In genomic region chr2:20493806-20494205, GRCm38 (mm10) we compare ENCODE assay signal across 24 mouse cellular contexts.
DNase-seq lines count a peak whose midpoint lies in the region; ATAC-seq and TF ChIP-seq lines count a peak whose summit lies in the region.
"Had no signal": no experiment of that assay in that cellular context is flagged by ENCODE, and none has a peak within 500 bp of the region (broad histone marks: within the 10 kb centered on the region; RNA-seq: fewer than 3 reads in every experiment).

No protein-coding gene starts in this region.

- no peak overlapping the region for H3K27ac ChIP-seq in intestine, postnatal 0 days (ENCODE audit: low read depth, low read length)
- no peak overlapping the region for H3K27ac ChIP-seq in forebrain, embryonic 11.5 days (ENCODE audit: low read depth, low read length)
- H3K27ac ChIP-seq: embryonic facial prominence, embryonic 13.5 days; embryonic facial prominence, embryonic 15.5 days; forebrain, embryonic 10.5 days; forebrain, embryonic 13.5 days; forebrain, embryonic 15.5 days had no signal

- H3K27me3 ChIP-seq in intestine, postnatal 0 days (replicated peaks; ENCODE audit: control insufficient read depth, insufficient read depth, low read length): no peaks in the 10 kb centered on the region
- no peaks in the 10 kb centered on the region for H3K27me3 ChIP-seq in forebrain, embryonic 11.5 days (ENCODE audit: control insufficient read depth, insufficient read depth, low read length)
- H3K27me3 ChIP-seq: CH12.LX; embryonic facial prominence, embryonic 13.5 days; embryonic facial prominence, embryonic 15.5 days; forebrain, embryonic 13.5 days; forebrain, embryonic 15.5 days had no signal

- no peak overlapping the region for H3K9ac ChIP-seq in intestine, postnatal 0 days (ENCODE audit: low read depth, low read length)
- no peak overlapping the region for H3K9ac ChIP-seq in forebrain, embryonic 11.5 days (ENCODE audit: low read length)
- H3K9ac ChIP-seq: embryonic facial prominence, embryonic 13.5 days; embryonic facial prominence, embryonic 15.5 days; forebrain, embryonic 13.5 days; forebrain, embryonic 15.5 days; forebrain, postnatal 0 days had no signal

- H3K9me3 ChIP-seq in intestine, postnatal 0 days (ENCODE audit: control insufficient read depth): no peaks in the 10 kb centered on the region
- H3K9me3 ChIP-seq in forebrain, embryonic 11.5 days (ENCODE audit: control insufficient read depth, low read length): no peaks in the 10 kb centered on the region
- H3K9me3 ChIP-seq: embryonic facial prominence, embryonic 13.5 days; embryonic facial prominence, embryonic 15.5 days; forebrain, embryonic 10.5 days; forebrain, embryonic 15.5 days had no signal

- H3K36me3 ChIP-seq in intestine, postnatal 0 days (ENCODE audit: control insufficient read depth, insufficient read depth): no peaks in the 10 kb centered on the region
- H3K36me3 ChIP-seq in forebrain, embryonic 11.5 days (ENCODE audit: control insufficient read depth, insufficient read depth, low read length): no peaks in the 10 kb centered on the region
- H3K36me3 ChIP-seq: embryonic facial prominence, embryonic 13.5 days; embryonic facial prominence, embryonic 15.5 days; forebrain, embryonic 10.5 days; forebrain, embryonic 15.5 days had no signal

- H3K4me1 ChIP-seq in intestine, postnatal 0 days (replicated peaks; ENCODE audit: control insufficient read depth, insufficient read depth, low read length): no peaks in the 10 kb centered on the region
- H3K4me1 ChIP-seq in forebrain, embryonic 11.5 days (replicated peaks; ENCODE audit: control insufficient read depth, insufficient read depth, low read length): no peaks in the 10 kb centered on the region
- H3K4me1 ChIP-seq: embryonic facial prominence, embryonic 13.5 days; embryonic facial prominence, embryonic 15.5 days; forebrain, embryonic 13.5 days; forebrain, embryonic 15.5 days had no signal

- no peak overlapping the region for H3K4me3 ChIP-seq in intestine, postnatal 0 days (ENCODE audit: low read depth, low read length)
- no peak overlapping the region for H3K4me3 ChIP-seq in forebrain, embryonic 11.5 days (ENCODE audit: low read depth, low read length)
- H3K4me3 ChIP-seq: embryonic facial prominence, embryonic 13.5 days; embryonic facial prominence, embryonic 15.5 days; erythroblast, embryonic 14.5 days; forebrain, embryonic 10.5 days; forebrain, embryonic 13.5 days; forebrain, embryonic 15.5 days had no signal

- TF ChIP-seq CTCF in intestine, postnatal 0 days (IDR thresholded peaks at IDR 0.05; ENCODE audit: low read depth): no peak

- no peak overlapping the region for H3K4me2 ChIP-seq in intestine, postnatal 0 days (replicated peaks; ENCODE audit: low read depth)
- H3K4me2 ChIP-seq in forebrain, embryonic 11.5 days (ENCODE audit: low read depth, low read length, severe bottlenecking): no peak overlapping the region
- H3K4me2 ChIP-seq: embryonic facial prominence, embryonic 13.5 days; embryonic facial prominence, embryonic 15.5 days; forebrain, embryonic 13.5 days; forebrain, embryonic 15.5 days had no signal

- no peak for ATAC-seq in intestine, postnatal 0 days
- no peak for ATAC-seq in forebrain, embryonic 11.5 days (replicated peaks; ENCODE audit: low FRiP score)
- ATAC-seq: activated CD4-positive, CD25-positive, alpha-beta regulatory T cell, adult 4 months; forebrain, embryonic 13.5 days; forebrain, embryonic 15.5 days; forebrain, postnatal 0 days had no signal

- DNase-seq in ES-CJ7 (ENCODE audit: low read depth, low spot score): peak; percentile 89
- peak; percentile 99 for DNase-seq in R1 (ENCODE audit: low read depth, low spot score)
- peak; percentile 93 for DNase-seq in ZHBTc4 (ENCODE audit: low read depth, low spot score)
- no peak for DNase-seq in forebrain, embryonic 11.5 days (ENCODE audit: low spot score)
- no peak for DNase-seq in adrenal gland, postnatal 14 days
- DNase-seq: adrenal gland, adult 8-10 months; adrenal gland, postnatal 25 days; cerebellum, adult 11 months; cerebellum, adult 18-20 months; cerebellum, adult 8-10 months; cerebellum, adult 9-11 months; cerebellum, postnatal 14 days; cerebellum, postnatal 36 days; embryo, embryonic 11 days; forebrain, postnatal 0 days had no signal

- 84% methylated on average over 2 of the region's 2 CpGs for WGBS in intestine, postnatal 0 days
- 86% methylated on average over 2 of the region's 2 CpGs for WGBS in forebrain, embryonic 11.5 days

Comparison
In these comparisons a context has a peak if more than half of its experiments do, and no peak if none do; other contexts are left out.
1. DNase-seq: peak in ES-CJ7 (single experiment), R1 (single experiment) and ZHBTc4 (single experiment); none in forebrain, embryonic 11.5 days (single experiment) and adrenal gland, postnatal 14 days (single experiment).